Mouse (Mus musculus): ENCODE measurements at regions not wholly inside any gene's neighbourhood (a gene's known extent, or its start where the extent isn't known, plus 50 kb on each side); places are given as distances from the start of the nearest gene placed in this dataset.

GRCm38 (mm10) chr10:125623836-125624235, 234.6 kb upstream of the Slc16a7 start:
- TF ChIP-seq CTCF (IDR thresholded peaks at IDR 0.05; ENCODE audit: extremely low read depth, insufficient read depth, insufficient read length, insufficient replicate concordance): no peak
- no peak for TF ChIP-seq POLR2A (IDR thresholded peaks at IDR 0.05; ENCODE audit: low read depth, low read length)

Measured in spleen, adult 2 months (tissue).